Mouse (Mus musculus) urinary bladder, postnatal 36 days (tissue): Measurements from ENCODE around the gene Cd83.

Experiments
- DNase-seq, 2 experiments: peaks; one replicate each; pipeline ENCODE4 v3.0.0; 2022; ENCODE audit warnings: low spot score in 2 of 2, mixed read lengths in 1 of 2

The Cd83 gene

DNA sequence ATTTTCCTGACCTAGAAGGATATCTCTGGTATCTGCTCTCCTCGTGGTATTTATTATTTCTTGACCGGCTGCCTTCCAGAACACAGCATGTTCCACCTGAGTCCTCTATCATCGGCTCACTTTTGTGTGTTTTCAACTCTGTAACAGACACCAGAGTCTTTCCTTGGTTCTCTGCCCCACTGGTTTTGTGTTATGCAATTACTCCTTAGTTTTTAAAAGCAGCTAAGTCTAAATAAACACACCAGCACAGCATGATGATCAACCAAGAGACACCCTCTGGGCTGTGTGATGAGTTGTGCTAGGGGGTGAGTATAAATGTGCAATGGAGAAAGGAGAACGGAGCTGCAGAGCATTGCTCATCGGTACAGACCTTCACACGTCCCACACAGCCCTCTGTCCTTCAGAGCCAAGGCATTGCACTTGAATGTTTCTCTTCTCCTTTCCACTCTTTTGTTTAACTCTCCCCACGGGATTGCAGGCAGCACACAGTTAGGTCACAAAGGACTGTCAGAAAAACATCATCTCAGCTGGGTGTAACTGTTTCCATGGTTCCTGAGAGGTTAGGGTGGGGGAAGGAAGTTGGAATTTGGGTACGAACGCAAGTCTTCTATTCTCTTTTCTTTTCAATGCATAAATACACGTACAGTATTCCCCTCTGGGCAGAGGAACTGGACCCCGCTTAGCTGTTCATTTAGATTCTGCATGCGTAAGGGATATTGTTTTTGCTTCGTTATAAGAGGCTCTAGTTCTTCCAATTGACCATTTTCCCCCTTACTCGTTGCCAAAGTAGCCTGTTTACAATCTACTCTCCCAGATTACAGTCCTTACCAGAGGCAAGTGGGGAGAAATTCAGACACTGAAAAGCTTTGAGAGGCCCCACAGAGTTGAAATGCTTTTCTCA lies 22.0 kb downstream of the Cd83 start:
- no peak for DNase-seq

DNA sequence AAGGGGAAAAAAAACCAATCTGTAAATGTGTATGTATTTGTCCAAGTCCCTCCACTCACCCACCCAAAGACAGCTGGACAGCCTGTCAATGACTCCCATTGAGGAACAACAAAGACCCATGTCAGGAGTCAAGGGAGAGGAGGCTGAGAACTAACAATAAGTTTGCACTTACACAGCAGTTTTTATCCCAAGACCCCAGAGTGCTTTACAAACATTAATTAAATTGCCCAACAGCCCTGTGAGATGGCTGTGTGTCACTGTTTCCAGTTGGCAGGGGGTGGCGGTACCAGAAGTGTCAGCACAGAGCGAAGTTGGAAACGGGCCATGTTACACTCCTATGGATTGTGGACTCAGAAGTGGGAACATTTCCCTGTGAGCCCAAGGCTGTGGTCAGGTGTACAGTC lies 22.7 kb downstream of the Cd83 start:
- no peak for DNase-seq

DNA sequence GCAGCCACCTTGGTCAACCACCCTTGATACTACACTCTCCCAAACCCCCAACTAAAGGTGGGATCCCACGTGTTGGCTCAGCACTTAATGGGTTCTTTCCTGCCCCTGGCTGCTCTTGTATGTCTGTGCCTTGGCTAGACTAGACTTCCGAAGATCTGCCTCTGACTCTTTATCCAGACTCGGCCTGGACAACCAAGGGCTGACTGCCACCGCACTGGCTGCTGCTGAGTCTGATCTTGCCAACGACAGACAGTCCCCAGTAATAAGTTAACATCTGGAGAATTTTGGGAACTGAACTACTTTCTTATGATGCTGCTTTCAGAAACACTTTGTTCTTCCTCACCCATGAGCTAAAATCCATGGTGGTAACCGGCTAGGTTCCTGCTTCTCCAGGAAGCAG lies 26.0 kb downstream of the Cd83 start:
- no peak for DNase-seq

DNA sequence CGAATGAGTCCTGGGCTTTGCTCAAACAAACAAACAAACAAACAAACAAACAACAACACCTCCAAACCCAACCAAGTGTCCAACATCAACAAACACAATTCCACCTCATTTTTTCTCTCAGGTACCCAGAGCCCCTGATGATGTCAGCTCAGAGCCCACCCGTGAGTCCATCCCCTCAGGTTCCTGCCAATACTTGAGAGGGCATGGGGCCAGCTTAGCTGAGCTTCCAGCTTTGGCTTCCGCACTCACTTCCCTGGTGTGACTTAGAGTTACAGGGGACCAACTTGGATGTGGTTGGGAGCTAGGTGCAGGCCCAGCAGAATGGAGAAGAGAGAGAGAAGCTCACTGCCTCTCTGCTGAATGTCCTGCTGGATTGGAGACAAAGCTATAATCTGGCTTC lies 27.3 kb downstream of the Cd83 start:
- no peak for DNase-seq

DNA sequence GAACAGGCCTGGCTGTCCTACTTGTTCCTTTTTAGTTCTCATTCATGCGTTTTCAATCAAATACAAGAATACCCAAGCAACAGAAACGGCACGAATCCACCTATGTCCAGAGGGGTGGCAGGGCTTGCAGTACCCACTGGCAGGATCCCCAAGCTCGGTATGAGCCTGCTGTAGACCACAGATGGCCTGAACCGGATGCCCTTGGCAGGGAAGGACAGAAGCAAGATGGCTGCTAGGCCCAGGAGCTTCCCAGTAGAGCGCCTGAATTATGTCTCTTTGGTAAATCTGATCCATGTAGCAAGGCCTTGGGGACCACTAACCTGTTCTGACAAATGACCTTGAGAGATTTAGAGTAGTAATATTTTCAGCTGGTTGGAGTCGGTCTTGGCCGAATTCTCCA lies 28.9 kb downstream of the Cd83 start:
- DNase-seq = no peak

DNA sequence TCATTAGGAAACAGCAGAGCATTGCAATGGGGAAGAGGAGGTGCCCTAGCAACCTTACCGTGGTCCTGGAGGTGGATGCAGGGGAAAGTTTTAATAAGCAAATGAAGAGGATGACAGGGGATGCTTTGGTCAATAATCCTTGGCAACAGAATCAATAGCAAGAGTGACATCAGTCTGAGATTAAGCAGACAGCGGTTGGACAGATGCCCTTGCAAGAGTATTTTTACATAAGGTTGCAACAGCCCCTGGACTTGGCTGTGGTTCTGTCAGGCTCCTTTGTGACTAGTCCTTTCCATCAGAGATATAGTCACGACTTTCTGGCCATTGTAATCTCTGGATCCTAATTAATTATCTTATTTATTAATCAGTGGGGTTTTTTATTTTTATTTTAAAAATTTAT lies 32.9 kb downstream of the Cd83 start:
- no peak for DNase-seq

DNA sequence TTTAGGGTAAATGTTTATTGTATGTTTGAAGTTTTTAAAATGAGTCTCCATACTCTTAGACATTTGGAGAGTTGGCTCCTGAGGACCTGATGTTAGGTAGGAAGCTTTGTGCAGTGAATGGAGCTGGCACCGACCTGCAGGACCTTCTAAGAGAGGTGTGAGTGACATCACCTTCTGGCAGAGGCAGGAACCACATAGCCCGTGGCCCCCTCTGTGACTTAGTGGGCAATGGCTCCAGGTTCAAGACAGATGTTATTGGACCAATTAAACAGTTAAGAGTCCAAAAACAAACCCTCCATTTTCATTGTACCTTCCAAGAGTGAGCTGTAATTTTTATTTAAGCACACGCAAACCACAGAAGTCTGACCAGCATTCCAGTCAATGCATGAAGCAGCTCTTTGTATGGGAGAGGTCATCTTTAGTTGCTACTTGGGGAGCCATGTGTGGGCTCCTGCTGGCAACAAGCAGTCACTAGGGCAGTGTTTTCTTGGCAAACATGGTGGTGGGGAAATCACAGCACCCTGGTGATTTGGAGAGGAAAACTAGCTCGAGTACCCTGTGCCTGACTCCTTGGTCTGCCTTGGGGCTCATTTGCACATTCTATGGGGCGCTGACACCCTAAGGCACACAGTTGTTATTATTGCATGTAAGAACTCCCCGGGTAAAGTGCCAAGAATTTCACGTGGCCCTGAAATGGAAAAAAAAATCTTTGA lies 33.9 kb downstream of the Cd83 start:
- no peak for DNase-seq

DNA sequence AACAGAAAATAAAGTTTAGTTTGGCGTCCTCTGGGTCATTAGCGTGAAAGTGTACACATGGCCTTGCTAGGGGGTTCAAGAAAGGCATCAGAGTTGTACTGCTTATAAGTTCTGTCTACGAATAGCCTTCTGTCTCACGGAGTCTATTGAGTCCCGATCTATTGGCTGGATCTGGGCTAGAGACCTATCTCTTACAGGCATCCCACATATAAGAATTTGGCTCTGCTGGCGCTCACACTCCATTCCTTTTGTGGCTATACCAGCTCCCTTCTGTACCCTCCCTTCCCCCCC lies 34.4 kb downstream of the Cd83 start:
- no peak for DNase-seq

DNA sequence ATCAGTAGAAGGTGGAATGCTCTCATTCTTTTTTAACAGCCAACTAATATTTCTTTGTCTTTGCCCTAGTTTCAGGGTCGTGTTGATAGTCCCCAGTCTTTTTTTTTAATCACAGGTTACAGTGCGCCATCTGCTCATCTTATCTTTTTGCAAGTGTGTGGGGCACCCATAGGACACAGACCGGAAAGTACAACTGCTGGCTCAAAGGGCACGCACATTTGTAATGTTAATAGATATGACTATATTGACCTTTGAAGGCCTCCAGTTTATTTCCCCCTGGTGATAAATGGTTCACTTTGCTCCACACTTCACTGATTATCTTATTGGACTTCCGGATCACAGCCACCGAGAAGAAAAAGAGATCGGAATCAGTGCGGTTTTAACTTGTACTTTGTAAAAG lies 35.5 kb downstream of the Cd83 start:
- DNase-seq = no peak

DNA sequence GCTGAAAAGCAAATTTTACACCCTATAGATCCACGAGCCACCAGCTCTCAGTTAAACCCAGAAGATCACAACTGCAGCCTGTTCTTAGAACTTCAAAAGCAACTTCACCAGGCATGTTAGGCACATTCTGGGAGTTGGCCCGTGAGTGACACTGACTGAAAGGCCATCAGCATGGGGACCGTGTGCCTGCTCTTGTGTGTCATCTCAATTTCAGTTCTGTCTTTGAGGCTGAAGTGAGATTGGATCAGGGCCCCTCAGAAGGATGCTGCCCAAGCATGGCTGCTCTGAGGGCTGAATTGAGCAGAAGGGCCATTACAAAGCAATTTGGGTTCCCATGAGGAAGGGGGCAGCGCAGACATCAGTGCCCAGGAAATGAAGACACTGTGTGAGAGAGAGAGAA lies 37.7 kb downstream of the Cd83 start:
- no peak for DNase-seq

DNA sequence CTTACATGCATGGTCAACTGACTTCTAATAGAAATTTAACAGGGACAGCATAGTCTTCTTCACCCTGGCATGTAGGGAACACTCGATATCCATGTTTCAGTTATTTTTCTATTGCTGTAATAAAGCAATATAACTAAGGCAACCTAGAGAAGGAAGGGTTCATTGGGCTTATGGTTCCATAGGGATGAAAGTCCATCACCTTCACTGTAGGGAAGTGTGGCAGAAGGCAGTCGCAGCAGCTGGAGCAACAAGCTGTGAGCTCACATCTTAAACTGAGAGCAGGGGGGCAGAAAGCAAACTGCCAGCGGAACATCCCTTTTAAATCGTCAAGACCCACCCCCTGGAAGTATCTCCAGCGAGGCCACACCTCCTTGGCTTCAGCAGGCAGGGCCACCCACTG lies 44.1 kb downstream of the Cd83 start:
- no peak for DNase-seq

DNA sequence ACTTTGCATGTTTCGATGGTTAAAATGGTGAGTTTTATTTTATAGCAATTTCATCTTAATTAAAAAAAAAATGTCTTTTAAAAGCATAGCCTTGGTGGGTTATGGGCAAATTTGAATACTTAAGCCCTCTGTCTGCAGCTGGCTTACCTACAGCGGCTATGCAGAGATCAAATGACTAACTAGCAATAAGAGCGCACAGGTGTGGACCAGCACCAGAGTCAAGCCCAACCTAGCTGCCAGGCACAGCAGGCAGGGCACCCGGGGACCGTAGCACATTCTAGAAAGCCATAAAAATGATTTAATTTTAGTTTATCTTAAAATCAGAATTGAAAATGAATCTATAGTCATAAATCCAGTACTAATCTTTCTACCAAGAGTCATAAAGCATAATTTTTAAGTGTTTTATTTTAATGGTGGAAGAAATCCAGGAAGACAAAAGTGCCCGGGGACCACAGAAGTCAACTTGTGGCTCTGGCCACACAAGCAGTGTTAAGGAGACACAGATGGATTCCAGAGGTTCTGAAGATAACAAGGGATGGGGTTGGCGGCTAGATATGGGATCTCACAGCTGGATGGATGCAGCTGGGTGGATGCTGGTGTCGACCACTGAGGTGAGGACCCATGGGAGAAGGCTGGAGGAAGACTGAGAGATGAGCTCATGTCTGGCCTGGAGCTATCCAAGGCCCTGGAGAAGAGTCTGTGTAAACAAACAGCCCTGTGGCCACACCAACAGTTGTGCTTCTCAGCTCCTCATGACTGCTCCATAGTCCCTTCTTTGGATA lies 46.5 kb downstream of the Cd83 start:
- peak in 1 of 2 experiments; percentile 5 for DNase-seq

DNA sequence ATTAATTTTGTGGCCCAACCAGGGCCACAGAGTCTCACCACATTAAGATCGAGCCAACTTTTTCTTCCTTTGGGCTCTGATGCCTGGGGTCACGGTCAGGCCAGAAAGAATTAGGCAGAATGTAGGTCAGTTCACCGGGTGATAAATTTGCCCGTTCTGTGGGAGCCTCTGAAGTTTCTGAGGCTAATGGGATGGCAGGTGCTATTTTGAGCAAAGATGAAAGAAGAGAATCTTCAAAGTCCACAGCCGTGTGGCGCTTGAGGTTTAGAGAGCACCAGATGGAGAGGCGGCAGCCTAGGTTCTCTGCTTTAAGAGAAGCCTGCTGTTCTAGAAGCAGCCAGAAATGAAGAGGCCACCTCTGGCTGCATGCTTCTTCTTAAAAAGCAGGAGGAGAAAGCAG lies 48.2 kb downstream of the Cd83 start:
- no peak for DNase-seq

DNA sequence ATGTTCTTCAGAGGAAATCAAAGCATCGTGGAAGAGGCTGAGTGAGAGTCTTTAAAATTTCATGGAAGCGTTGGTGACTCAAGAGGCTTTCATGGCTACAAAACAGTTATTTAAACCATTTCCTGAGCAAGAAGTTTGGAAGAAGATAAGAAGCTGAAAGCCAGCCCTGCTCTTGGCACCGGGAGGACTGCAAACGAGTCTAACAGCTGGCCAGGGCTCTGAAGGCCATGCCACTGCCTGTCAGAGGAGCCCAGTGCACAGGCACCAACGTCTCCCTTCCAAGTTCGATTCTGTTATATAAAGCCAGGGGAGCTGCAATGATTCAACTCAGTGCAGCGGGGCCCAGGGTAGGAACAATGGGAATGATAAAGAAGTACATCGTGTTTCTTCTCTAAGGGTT lies 51.8 kb downstream of the Cd83 start:
- no peak for DNase-seq

DNA sequence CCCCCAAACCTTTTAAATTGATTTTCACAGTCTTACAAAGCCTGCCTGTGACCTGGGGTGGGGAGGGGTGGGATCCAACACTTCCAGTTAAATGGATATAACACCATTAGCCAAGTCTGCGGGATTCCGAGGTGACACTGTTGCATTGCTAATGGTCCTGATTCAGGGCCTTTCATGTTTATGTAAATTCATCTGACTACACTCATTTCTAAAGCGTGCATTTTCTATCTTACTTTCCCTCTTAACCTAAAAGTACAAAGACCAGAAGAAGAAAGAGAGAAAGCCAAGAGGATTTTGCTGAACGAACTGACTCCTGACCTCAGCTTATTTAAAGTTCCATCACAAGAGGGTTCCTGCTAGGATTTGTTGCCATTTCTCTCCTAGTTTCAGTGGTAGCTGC lies 53.2 kb downstream of the Cd83 start:
- no peak for DNase-seq

DNA sequence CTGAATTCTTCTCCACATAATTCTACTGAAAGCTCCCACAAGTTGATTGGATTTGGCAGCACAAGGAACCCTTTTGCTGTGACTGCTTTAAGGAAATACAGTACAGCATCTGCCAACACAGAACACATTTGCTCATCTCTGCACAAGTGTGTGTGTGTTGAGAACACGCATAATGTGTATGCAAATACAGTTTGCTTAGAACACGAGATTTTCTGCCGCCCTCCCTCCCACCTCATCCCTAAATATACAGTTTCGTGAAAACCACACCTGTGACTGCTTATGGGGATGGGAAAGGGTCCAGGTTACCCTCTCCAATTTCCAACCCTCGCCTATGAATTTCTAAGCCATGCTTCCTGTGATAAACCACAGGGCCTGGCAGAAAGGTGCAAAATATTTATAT lies 60.6 kb downstream of the Cd83 start:
- no peak for DNase-seq

DNA sequence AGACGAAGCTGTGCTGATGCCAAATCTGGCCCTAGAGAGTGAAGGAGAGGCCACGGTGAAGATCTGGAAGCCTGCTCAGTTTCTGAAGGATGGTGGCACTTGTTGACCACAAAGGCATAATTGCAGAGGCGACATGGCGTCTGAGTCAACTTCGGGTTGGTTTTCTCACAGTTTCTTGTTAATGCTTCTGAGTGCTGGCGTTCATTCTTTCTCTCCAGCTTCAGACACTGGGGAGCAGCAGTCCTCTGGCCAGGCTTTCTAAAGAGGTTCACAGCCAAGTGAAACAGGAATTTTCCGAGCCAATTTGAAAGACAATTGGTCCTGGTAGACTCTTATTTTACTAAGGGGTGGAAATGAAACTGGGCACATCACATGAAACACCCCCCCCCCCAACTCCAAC lies 62.6 kb downstream of the Cd83 start:
- no peak for DNase-seq

DNA sequence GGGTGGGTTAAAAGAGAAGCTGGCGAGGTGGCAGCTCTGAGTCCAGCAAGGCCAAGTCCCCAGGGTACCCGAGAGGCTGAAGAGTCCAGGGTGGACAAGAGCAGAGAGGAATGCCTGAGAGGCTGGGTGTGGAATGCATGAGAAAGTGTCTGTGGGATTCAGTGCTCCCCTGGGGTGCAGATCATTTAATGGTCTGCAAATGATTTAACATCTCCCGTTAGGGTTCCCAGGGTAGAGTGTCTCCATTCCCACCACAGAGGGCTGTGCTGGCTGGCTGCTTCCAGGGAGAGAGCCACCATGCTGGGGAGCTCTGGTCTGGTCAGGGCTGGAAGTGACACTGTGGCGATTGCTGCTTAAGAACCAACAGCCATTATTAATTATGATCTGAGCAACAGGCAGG lies 65.2 kb downstream of the Cd83 start:
- DNase-seq = no peak

DNA sequence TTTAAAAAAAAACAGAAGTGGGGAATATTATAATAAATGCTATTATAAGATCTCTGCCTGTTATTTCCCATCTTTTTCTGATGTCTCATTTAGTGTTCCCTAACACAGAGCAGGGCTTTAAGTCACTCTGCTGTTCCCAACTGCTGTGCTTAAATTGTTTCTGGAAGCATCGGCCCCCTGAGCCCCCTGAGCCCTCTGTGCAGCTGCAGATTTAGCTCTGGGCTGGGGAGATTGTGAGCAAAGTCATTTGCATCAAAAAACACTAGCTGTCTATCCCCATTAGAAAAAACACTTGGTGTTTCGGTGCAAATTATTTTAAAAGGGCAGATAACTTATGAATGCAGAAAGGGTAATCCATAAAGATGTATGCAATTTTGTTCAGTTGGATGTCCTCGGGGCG lies 66.5 kb downstream of the Cd83 start:
- no peak for DNase-seq
